Mouse (Mus musculus) forebrain, embryonic 11.5 days (tissue): ENCODE measurements around the gene Ppargc1a. TPM values are rescaled to one million over a fixed set of nuclear protein-coding genes. Genes with fewer than 3 reads are reported as not detected.

Experiments used
- ATAC-seq: fragments of 200-750 bp; cut with Nextera tagmentation; replicated peaks from 2 replicates; pipeline ENCODE4 v1.8.0; 2017; ENCODE audit warnings: moderate TSS enrichment; ENCODE audit not compliant: low FRiP score
- DNase-seq: peaks from one replicate; pipeline ENCODE4 v3.0.0-alpha.2; 2017; ENCODE audit warnings: low spot score
- H3K27ac ChIP-seq: fragments of 300-500 bp; sonication (generic); 2 replicates; pipeline ENCODE4 v1.5.1; 2014; ENCODE audit warnings: low read depth, low read length
- H3K27me3 ChIP-seq: fragments of 300-500 bp; sonication (generic); 2 replicates; pipeline ENCODE4 v1.6.1; 2014; ENCODE audit warnings: mild to moderate bottlenecking, low read length, mixed read lengths; ENCODE audit not compliant: control insufficient read depth, insufficient read depth
- H3K36me3 ChIP-seq: fragments of 300-500 bp; sonication (generic); 2 replicates; pipeline ENCODE4 v1.6.1; 2014; ENCODE audit warnings: mild to moderate bottlenecking, low read length, moderate library complexity, mixed read lengths; ENCODE audit not compliant: control insufficient read depth, insufficient read depth
- H3K4me1 ChIP-seq: fragments of 300-500 bp; sonication (generic); replicated peaks from 2 replicates; pipeline ENCODE4 v1.6.1; 2014; ENCODE audit warnings: low read length, mixed read lengths; ENCODE audit not compliant: control insufficient read depth, insufficient read depth
- H3K4me2 ChIP-seq: fragments of 300-500 bp; sonication (generic); 2 replicates; pipeline ENCODE4 v1.6.1; 2014; ENCODE audit warnings: low read depth, mild to moderate bottlenecking, low read length, moderate library complexity, mixed read lengths; ENCODE audit not compliant: severe bottlenecking
- H3K4me3 ChIP-seq: fragments of 300-500 bp; sonication (generic); 2 replicates; pipeline ENCODE4 v1.5.1; 2014; ENCODE audit warnings: low read depth, low read length
- H3K9ac ChIP-seq: fragments of 300-500 bp; sonication (generic); 2 replicates; pipeline ENCODE4 v1.6.1; 2014; ENCODE audit warnings: low read length
- H3K9me3 ChIP-seq: fragments of 300-500 bp; sonication (generic); 2 replicates; pipeline ENCODE4 v1.6.1; 2016; ENCODE audit warnings: low read length, mixed read lengths; ENCODE audit not compliant: control insufficient read depth
- WGBS: fragments of 180-500 bp; shearing (Covaris S2); extraction: QIAGEN DNeasy Blood & Tissue Kit; methylation state at CpG from one replicate; pipeline ENCODE4 v1.1.7; 2014; 5-methylcytosine and 5-hydroxymethylcytosine counted together
- polyA plus RNA-seq: library from polyadenylated mRNA; unstranded; fragments of >200 nt; fragmentation: Nextera tagmentation; extraction: Ambion mirVana; gene quantifications from 2 replicates; pipeline ENCODE4 v1.2.1, GENCODE M21; 2014

Gene Ppargc1a
- 2.8 and 4.3 TPM in 2 replicates for polyA plus RNA-seq

DNA sequence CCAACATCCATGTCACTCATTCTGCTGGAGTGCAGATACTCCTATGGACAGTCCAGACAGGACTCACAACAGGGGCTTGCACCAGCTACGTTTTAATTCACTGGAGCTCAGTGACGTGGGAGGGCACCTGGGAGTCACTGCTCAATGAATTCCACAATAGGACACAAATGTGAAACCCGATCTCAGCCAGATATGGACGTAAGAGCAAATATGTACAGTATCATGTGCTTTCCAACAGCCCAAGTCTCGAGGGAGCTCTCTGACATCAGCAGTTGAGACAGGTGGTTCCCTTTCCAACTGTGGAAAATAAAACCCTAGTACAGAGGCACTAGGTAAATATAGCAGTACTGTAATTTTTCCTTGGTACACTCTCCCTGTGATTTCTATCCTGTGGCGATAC lies at the start of gene Ppargc1a:
Ppargc1a (minus strand) TSS at position 68 of the 400 bp plus-strand sequence.
- H3K9ac ChIP-seq = no peak within 1 kb of the TSS
- H3K9me3 ChIP-seq = no peaks in the 10 kb centered on the region
- H3K4me3 ChIP-seq = no peak within 1 kb of the TSS
- no peaks in the 10 kb centered on the region for H3K27me3 ChIP-seq
- H3K4me1 ChIP-seq = no peaks in the 10 kb centered on the region
- H3K36me3 ChIP-seq = no peaks in the 10 kb centered on the region
- ATAC-seq = no peak
- no peak within 1 kb of the TSS for H3K27ac ChIP-seq
- WGBS = 69% methylated on average over 6 of the region's 6 CpGs
- DNase-seq = no peak
- H3K4me2 ChIP-seq = no peak within 1 kb of the TSS

DNA sequence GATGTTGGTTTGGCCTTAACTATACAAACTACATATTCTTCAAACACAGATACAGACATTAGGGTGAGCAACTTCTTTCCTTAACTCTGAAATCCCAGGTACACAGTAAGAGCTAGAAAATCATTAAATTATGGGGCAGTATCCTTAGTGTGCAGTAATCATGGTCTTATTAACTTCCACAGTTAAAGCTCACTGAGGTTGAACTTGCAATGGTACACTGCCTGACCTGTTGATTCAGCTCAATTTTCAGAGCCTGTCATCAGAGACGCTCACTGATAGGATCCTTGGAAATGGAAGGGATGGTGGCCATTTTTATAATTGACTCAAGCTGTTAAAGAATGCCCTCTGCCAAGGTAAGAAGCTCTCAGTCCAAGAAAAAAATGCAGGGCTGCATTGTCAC lies 49.4 kb upstream of the Ppargc1a start:
- Histone ChIP-seq H3K27ac (no peak overlapping the region), H3K36me3 (no peaks in the 10 kb centered on the region), H3K9me3 (no peaks in the 10 kb centered on the region), H3K4me1 (no peaks in the 10 kb centered on the region), H3K4me2 (no peak overlapping the region), H3K4me3 (no peak overlapping the region), H3K9ac (no peak overlapping the region), H3K27me3 (no peaks in the 10 kb centered on the region)
- DNase-seq (no peak), ATAC-seq (no peak)
- WGBS = 86% methylated on average over 1 of the region's 1 CpGs

DNA sequence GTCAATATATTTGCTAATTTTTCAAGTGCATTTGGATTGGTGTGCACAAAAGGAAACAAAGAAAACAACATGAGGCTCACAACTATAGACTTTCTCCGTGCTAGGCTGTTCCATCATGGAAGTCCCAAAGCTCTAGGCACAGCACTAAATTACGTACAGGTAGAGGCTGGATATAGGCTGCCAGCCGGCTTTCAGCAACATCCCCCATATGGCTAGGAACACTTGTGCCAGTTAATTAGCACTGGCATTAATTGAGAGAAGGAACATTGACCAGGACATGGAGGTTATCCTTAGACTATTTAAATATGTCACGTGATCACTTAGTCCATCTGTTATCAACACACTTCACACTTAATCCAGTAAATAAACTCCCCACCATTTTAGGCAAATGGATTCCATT lies 44.5 kb upstream of the Ppargc1a start:
- H3K9ac ChIP-seq = no peak overlapping the region
- no peak overlapping the region for H3K4me2 ChIP-seq
- WGBS = 88% methylated on average over 4 of the region's 4 CpGs
- no peak overlapping the region for H3K4me3 ChIP-seq
- H3K36me3 ChIP-seq = no peaks in the 10 kb centered on the region
- H3K4me1 ChIP-seq = no peaks in the 10 kb centered on the region
- DNase-seq = no peak
- no peaks in the 10 kb centered on the region for H3K9me3 ChIP-seq
- H3K27me3 ChIP-seq = no peaks in the 10 kb centered on the region
- no peak overlapping the region for H3K27ac ChIP-seq
- no peak for ATAC-seq

DNA sequence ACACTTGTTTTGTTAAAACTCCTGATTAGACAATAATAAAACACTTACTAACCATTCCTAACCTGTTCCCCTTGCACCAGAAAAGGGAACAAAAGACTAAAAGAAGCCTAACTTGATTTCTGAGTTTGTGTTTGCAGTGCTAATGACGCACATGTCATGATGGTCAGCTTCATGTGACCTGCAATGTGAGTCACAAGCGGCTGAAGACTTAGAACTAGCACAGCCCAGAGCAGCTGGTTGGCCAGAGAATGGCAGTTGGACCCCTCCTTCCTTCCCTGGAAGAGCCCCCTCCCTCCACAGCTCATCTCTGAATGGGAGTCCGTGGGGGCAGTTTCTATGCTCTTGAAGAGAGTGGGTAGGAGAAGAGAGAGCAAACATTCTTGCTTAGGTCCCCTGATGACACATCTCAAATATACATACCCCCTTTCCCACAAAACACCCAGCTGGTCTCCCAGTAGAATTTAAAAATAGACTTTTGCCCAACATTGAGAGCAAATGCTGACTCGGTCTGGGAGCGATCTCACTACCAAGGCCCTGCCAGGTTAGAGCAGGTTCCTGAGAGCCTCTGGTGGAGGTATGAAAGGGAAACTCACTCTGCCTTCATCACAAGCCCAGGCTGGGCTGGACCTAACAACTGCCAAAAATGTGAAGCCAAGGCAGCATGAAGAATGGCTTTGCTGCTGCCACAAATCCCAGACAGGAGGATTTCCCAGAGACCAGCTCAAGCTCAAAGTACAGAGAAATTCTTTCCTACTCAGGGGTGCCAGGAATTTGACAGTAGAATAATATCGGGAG lies 40.4 kb upstream of the Ppargc1a start:
- H3K27me3 ChIP-seq = no peaks in the 10 kb centered on the region
- no peaks in the 10 kb centered on the region for H3K4me1 ChIP-seq
- H3K4me2 ChIP-seq = no peak overlapping the region
- ATAC-seq (no peak), DNase-seq (no peak)
- no peaks in the 10 kb centered on the region for H3K36me3 ChIP-seq
- no peak overlapping the region for H3K9ac ChIP-seq
- no peak overlapping the region for H3K27ac ChIP-seq
- H3K4me3 ChIP-seq = no peak overlapping the region
- WGBS = 76% methylated on average over 6 of the region's 6 CpGs
- no peaks in the 10 kb centered on the region for H3K9me3 ChIP-seq

DNA sequence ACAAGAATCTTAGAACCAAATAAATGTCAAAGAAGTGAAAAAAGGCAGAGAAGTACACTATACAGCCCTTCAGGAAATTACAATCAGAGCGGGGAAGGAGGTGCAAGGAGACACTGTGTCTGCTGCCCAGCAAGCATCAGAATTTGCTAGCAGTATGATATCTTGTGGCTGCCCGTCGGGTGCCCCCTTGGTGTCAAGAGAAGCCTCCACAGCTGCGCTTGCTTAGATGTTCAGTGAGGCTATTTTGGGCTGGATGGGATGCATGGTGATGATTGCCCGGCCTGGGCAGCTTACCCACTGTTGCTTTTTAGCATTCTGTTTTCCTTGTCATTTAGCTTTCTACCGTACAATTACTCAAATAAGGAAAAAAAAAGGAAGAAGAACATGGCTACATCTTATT lies 32.0 kb upstream of the Ppargc1a start:
- no peak overlapping the region for H3K4me2 ChIP-seq
- DNase-seq = no peak
- H3K27ac ChIP-seq = no peak overlapping the region
- no peaks in the 10 kb centered on the region for H3K27me3 ChIP-seq
- ATAC-seq = no peak
- no peak overlapping the region for H3K4me3 ChIP-seq
- H3K4me1 ChIP-seq = no peaks in the 10 kb centered on the region
- no peak overlapping the region for H3K9ac ChIP-seq
- 85% methylated on average over 6 of the region's 6 CpGs for WGBS
- no peaks in the 10 kb centered on the region for H3K36me3 ChIP-seq
- H3K9me3 ChIP-seq = no peaks in the 10 kb centered on the region

DNA sequence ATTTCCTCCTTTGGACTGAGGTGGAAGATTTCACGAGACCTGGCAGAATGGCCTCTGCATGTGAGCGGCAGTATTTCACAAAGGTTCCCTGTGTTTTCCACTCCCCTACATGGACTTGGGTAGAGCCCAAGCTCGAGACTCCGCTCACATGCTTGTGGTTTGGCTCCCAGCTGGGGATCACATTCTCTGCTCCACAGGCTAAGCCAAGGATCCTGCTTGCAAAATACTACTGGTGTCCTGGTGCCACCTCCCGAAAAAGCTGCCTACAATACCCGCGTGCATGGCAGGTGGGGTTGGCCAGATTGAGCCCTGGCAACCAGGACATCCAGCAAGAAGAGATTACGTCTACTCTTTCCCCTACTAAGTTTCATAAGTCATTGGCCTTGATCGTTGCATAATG lies 28.1 kb upstream of the Ppargc1a start:
- no peak overlapping the region for H3K4me3 ChIP-seq
- no peak for DNase-seq
- WGBS = 89% methylated on average over 9 of the region's 9 CpGs

DNA sequence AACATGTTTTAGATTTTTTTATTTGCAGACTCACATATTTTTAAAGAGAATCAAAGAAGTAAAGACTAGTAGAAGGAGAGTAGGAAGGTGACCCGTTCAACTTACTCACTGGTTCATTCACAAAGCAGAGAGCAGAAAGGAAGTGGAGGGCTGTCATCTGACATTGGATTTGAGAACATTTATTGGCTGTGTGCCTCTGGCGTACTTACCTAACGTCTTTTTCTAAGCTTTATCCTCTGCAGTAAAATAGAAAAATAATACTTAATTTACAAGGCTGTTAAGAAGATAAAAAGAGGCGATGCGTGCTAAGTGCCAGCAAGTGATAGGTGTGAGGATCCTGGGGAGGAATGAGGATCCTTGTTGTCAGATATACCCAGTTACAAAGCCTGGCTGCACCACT lies 24.7 kb upstream of the Ppargc1a start:
- Histone ChIP-seq H3K9ac (no peak overlapping the region), H3K27me3 (no peaks in the 10 kb centered on the region), H3K9me3 (no peaks in the 10 kb centered on the region), H3K4me3 (no peak overlapping the region), H3K36me3 (no peaks in the 10 kb centered on the region), H3K4me2 (no peak overlapping the region), H3K4me1 (no peaks in the 10 kb centered on the region), H3K27ac (no peak overlapping the region)
- ATAC-seq (no peak), DNase-seq (no peak)
- 69% methylated on average over 5 of the region's 5 CpGs for WGBS

More for the DNA sequence above, 28.1 kb upstream of the Ppargc1a start:
- Histone ChIP-seq H3K4me1 (no peaks in the 10 kb centered on the region), H3K9me3 (no peaks in the 10 kb centered on the region), H3K36me3 (no peaks in the 10 kb centered on the region), H3K27me3 (no peaks in the 10 kb centered on the region), H3K27ac (no peak overlapping the region), H3K4me2 (no peak overlapping the region), H3K9ac (no peak overlapping the region)
- no peak for ATAC-seq

DNA sequence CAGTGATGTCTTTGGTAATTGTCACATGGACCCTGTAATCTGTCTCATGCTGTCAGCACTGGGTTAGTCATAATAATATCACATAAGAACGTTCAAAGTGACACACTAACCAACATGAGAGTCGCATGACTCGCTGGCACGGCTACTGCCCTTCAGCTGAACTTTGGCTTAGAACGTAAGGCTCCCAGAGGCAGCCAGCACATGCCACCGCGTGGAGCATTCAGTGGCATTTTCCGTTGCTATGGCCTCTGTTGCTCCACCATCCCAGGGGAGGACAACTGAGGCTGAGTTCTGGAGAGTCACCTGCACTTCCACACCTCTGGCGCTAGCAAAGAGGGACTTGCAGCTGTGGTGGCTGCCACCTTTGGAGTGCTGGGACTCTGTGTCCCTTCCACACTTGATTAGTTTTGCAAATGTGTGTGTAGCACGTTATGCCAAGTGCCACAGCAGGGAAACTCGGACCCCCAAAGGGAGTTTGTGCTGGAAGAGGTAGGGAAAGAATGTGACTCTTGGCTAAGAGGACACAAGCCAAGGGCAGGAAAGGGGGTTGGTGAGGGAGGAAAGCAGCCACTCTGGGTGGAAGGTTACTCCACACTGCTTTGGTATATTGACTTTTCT lies 24.1 kb upstream of the Ppargc1a start:
- Histone ChIP-seq H3K9ac (no peak overlapping the region), H3K4me3 (no peak overlapping the region), H3K27ac (no peak overlapping the region), H3K9me3 (no peaks in the 10 kb centered on the region), H3K27me3 (no peaks in the 10 kb centered on the region), H3K36me3 (no peaks in the 10 kb centered on the region), H3K4me2 (no peak overlapping the region), H3K4me1 (no peaks in the 10 kb centered on the region)
- 55% methylated on average over 11 of the region's 11 CpGs for WGBS
- DNase-seq = no peak
- ATAC-seq = no peak

DNA sequence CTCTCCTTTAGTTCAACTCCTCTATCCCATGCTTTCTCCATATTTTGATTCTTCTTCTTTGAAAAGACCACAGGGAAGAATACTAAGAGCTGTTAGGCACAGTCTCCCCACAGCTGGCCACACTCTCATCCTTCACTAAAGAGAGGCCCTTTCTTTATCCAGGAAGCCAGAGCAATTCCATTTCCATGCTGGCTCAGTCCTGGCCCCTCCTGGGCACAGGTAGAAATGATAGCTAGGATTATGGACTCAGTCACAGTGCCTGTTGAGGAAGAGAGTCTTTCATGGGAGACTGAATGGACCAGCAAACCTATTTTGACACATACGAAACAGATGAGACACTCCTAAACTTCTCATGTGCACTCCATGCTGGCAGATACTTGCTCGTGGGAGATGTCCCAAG lies 18.7 kb upstream of the Ppargc1a start:
- no peak overlapping the region for H3K9ac ChIP-seq
- 85% methylated on average over 2 of the region's 2 CpGs for WGBS
- H3K27ac ChIP-seq = no peak overlapping the region
- no peaks in the 10 kb centered on the region for H3K4me1 ChIP-seq
- no peak overlapping the region for H3K4me3 ChIP-seq
- ATAC-seq (no peak), DNase-seq (no peak)
- no peaks in the 10 kb centered on the region for H3K9me3 ChIP-seq
- no peaks in the 10 kb centered on the region for H3K36me3 ChIP-seq
- H3K27me3 ChIP-seq = no peaks in the 10 kb centered on the region
- H3K4me2 ChIP-seq = no peak overlapping the region
